Mouse (Mus musculus) megakaryocyte, adult 5-6 weeks (primary cell): ENCODE data around the gene Gm6793. TPM values are rescaled to one million over a fixed set of nuclear protein-coding genes. Genes with fewer than 3 reads are reported as not detected.
A peak's percentile ranks its signal among the peaks of the same experiment; 100 is the strongest.

Experiments
- ATAC-seq: 2 replicates; pipeline ENCODE4 v1.8.0; 2016; ENCODE audit warnings: mild to moderate bottlenecking, inconsistent platforms; ENCODE audit not compliant: poor library complexity, severe bottlenecking
- total RNA-seq, 2 experiments: library from RNA; stranded (forward) in 1 of 2; stranded (reverse) in 1 of 2; fragments of 153-499, 151-499 nt in 1 of 2; fragments of 221-1000, 200-1000 nt in 1 of 2; gene quantifications; 2 replicates each; pipeline versions ENCODE4 v1.2.3 to v1.2.4; 2015 to 2017

Gene Gm6793
- total RNA-seq (2015): 0.41 and 1.9 TPM in 2 replicates
- total RNA-seq (2017): 0.07 and 0.20 TPM in 2 replicates

DNA sequence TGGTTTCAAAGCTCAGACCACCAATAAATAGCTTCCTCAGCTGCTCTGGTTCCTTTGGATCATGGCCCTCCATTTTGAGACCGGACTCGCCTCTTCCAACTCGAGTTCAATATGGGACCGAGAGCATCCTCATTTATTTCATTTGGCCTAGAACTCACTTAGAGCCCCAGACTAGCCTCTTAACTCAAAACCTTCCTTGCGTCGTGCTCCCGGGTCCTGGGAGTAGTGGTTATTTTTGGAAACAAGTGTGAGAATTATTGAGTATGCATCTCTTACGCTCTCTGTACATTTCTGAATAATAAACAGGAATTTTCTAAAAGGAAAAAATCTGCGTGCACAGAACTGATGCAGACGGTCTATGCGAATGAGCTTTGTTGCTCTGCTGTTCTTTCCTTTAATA lies at the start of gene Gm6793:
Gene Gm6793, minus strand, starts transcription at position 101 of the 400 bp plus-strand sequence.
- ATAC-seq: no peak

DNA sequence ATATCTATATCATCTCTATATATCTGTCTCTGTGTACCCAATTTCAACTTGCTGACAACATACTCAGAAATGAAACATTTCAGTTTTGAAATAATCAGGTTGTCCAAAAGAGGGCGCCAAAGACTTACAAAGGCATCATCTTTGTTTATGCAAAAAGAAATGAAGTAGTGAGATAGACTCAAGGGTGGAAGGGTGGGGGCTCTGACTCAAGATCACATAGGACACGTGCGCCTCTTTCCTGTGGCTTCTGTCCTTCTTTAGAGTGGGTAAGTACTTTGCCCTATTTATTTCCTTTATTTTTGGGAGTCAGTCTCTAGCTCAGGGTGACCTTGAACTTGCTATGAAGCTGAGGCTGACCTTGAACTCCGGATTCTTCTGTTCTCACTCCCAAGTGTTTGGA lies 46.5 kb upstream of the Gm6793 start:
- peak; percentile 45; the same call in 1 of the 2 replicates for ATAC-seq

DNA sequence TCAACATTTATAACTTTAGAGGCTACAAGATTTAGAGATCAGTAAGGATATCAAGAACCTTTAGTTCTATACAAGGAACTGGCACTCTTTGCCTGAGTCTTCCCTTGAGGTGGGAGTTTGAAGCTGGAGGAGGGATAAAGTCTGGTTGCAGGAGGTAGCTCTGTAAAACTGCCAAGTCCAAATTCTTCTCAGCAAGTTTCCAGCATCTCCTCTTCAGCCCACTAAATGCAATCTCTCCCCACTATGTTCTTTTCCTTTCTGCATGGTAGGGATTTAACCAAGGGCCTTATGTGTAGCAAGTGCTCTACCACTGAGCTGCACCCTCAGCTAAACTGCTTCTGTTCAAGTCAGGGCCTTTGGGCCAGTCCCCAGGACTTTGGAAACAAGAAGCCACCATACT lies 39.6 kb upstream of the Gm6793 start:
- ATAC-seq: no peak

DNA sequence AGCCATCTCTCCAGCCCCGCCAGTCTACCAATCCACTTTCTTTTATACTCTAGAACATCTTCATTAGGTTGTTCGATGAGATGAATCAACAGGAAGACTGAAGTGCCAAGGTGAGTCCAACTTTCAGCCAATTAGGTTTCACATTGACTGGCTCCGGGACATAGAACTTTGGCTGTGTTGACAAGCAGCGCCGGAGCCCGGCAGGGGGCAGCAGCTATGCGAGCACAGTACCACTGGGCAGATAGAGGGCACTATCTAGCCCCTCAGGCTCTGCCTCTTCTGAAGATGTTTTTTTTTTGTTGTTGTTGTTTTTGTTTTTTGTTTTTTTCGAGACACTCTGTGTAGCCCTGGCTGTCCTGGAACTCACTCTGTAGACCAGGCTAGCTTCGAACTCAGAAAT lies 36.7 kb upstream of the Gm6793 start:
- no peak for ATAC-seq

DNA sequence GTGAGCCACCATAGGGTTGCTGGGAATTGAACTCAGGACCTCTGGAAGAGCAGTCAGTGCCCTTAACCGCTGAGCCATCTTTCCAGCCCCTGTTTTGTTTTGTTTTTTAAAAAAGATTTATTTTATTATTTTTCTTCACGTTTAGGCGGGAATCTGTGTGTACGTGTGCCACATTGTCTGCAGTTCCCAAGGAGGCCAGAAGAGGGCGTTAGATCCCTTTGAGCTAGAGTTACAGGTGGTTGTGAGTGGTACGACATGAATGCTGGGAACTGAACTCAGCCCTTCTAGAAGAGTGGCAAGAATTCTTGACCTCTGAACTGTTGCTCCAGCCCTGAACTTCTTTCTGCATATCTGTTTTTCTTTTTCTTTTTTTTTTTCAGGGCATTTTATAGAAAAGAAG lies 35.1 kb upstream of the Gm6793 start:
- no peak for ATAC-seq

DNA sequence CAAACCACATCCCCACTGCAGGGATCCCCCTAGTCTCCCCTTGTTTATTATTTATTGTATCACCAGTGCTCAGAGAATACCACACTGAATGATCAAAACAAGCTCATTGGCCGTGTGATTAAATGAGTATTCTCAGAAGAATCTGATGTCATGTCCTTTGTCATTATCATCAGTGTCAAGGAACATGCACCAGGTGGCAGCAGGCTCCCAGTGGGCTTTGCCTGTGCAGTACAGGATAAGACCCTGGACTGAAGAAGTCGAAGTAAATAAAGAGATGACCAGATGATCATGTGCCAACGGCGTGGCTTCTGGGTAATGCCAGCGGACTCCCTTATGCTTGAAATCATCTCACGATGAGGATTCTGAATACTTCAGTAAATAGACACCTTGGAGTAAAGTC lies 33.5 kb upstream of the Gm6793 start:
- ATAC-seq: no peak

DNA sequence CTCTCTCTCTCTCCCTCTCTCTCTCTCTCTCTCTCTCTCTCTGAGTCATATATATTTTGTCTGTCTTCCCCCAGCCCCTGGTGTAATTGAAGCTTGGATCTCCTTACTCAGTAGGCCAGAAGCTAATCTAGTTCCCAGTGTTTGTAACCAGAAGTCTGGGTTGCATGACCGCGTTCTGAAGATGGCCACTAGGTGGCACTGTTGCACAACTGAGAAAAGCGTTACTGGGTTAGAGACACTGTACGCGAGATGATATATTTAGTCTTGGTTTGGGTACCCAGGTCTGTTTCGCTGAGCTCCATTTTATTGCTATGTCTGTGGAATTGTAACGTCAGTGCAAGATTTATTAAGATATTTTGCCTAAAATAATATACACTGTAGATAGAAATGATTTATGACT lies 31.1 kb upstream of the Gm6793 start:
- ATAC-seq: peak; percentile 84

DNA sequence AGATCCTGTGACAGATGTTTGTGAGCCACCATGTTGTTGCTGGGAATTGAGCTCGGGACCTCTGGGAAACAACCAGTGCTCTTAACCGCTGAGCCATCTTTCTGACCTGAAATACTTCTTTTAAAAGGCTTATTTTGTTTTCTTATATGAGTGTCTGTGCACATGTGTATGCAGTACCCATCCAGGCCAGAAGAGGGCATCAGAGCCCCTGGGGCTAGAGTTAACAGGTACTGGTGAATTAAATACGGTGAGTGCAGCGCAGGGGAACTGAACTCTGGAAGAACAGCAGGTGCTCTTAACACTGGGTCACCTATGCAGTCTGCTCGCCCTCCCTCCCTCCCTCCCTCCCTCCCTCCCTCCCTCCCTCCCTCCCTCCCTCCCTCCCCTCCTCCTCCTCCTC lies 30.3 kb upstream of the Gm6793 start:
- no peak for ATAC-seq

DNA sequence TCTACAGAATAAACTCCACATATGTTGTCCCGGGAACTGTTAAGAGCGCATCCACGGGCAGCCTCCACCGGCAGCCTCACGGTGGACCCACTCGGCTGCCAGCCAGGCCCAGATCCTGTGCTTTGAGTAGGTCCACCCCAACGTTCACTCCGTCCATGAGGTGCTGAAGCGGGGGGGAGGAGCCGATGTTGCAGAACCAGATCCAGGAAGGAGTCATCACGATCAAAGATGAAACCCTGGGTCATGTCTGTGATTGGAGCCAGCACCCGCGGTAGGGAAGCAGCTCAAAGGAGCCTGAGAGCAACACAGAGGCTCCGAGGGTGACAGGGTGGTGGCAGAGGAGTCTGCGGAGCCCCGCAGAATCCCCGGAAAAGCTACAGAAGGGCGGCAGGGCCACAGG lies 22.7 kb upstream of the Gm6793 start:
- no peak for ATAC-seq

DNA sequence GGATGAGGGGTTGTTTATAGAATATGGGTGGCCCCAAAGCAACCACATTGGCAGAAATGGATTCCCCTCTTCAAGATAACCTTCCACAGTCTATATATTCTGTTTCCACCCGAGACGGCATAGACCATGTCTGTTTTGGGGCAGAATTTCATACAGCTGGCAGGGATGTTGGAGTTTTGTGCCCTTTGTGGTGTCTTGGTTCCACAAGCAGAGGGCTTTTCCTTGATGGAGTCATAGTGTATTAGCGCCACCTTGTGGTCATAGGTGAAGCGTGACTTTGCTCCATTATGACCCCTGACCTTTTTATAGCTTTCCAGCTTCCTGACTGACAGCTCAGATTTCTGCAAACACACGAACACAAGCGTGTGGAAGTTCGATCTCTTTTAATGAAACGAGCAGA lies 19.8 kb upstream of the Gm6793 start:
- ATAC-seq: peak; percentile 92

DNA sequence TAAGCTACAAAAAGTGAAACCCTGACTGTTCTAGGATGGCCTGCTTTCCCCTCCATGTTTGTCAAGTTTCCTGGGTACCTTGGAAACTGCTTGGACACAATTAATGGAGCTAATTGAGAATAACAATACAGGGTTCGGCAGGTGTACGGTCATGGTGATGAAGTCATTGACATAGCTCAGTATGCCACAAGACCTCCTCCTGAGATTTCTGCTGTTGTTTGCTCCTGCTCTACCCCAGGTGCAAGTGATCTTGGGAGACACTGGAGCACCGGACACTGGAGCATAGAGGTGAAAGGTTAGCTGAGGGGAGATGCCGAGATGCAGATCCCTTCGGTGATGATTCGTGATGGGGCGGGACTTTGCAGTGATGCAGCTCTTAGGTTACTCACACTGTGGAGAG lies 18.2 kb upstream of the Gm6793 start:
- ATAC-seq: no peak

DNA sequence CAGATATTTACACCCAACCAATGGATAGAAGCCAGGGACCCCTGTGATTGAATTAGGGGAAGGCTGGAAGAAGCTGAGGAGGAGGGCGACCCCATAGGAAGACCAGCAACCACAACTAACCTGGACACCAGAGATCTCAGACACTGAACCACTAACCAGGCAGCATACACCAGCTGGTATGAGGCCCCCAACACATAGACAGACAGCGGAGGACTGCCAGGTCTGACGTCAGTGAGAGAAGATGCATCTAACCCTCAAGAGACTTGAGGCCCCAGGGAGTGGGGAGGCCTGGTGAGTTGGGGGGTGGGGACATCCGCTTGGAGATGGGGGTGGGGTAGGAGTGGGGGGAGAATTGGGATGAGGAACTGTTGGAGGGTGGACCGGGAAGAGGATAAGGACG lies 15.8 kb upstream of the Gm6793 start:
- ATAC-seq: no peak

DNA sequence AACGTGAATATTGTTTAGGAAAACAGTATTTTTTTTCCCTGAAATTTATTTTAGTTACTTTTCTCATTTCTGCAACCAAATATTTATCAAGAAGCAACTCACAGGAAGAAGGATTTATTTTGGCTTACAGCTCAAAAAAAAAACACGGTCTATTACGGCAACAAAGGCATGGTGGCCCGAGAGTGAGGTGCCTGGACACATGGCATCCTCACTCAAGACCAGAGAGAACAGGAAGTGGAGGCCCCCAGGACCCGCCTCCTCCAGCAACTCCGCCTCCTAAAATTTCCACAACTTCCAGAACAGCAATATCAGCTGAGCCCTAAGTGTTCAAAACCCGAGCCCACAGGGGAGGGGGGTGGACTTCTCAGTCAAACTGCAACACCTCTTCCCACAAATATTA lies 14.6 kb upstream of the Gm6793 start:
- ATAC-seq: no peak

DNA sequence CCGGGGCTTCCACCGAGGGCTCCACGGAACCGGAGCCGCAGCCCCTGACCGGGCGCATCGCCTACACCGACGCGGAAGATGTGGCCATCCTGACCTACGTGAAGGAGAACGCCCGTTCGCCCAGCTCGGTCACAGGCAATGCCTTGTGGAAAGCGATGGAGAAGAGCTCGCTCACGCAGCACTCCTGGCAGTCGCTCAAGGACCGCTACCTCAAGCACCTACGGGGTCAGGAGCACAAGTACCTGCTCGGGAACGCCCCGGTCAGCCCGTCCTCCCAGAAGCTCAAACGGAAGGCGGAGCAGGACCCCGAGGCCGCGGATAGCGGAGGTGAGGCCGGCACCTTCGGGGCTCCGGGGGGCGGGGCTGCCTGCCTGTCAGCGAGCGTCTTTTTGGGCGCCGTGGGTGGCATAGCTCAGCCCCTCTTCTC lies 3.0 kb downstream of the Gm6793 start:
- peak; percentile 45 for ATAC-seq

DNA sequence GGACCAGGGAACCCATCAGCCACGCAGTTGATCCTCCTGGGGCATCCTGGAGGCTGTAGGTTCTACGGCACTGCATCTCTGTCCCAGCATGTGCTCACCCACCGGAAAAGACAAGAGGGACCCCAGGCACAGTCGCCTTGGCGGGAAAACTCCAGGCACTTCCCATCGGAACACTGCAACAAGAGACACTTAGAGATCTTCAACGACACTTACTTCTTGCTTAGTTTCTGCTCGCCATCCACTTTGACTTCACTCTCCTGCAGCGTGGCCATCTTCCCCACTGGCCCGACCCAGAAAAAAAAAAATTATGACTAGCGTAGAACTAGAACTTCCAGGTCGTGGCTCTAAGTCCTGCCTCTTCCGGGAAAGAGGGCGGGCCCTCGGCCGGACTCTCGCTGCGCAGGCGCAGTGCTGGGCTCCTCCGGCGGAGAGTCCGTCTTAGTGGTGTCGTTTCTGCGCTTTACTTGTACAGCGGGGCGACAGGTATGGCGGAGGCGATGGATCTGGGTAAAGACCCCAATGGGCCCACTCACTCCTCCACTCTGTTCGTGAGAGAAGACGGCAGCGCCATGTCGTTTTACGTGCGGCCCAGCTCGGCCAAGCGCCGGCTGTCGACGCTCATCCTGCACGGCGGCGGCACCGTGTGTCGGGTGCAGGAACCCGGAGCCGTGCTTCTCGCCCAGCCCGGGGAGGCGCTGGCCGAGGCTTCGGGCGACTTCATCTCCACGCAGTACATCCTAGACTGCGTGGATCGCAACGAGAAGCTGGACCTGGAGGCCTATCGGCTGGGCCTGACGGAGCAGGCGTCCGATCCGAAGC lies 3.6 kb downstream of the Gm6793 start, which contains the start of the genes Kars and Terf2ip:
Gene Kars, minus strand, starts transcription at position 327 of the 819 bp plus-strand sequence.
Gene Terf2ip, plus strand, starts transcription at position 402 of the 819 bp plus-strand sequence.
- peak; percentile 89 for ATAC-seq

DNA sequence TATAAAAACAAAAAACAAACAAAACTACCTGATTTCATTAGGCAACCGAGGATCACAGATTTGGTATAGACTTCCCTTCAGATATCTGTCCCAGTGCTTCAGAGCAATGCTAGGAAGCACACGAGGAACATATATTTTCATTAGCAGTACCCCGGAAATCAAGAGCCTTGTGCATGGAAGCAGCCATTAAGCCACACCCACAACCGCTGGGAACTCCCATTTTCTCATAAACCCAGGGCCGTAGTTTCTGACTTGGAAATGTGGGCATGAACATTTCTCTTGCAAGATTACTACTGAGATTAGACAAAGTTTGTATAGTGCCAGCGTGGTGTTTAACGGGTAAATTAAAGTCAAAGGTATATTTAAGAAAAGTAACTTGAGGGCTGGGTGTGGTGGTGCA lies 5.3 kb downstream of the Gm6793 start:
- ATAC-seq: no peak

DNA sequence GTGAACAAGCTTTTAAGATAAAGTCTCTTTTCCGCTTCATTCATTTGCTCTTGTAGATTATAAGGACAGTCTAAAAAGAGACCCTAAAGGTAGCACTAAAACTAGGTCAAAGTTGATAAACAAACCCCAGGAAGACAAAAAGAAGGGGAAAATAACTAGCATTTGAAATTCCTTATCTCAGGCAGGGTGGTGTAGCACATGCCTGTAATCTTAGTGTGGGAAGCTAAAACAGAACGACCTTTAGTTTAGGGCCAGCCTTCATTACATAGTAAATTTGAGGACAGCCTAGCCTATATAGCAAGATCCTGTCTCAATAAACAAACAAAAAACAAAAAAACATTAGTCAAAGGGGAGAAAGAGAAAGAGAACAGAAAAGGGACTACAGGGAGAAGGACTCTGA lies 7.2 kb downstream of the Gm6793 start:
- no peak for ATAC-seq

DNA sequence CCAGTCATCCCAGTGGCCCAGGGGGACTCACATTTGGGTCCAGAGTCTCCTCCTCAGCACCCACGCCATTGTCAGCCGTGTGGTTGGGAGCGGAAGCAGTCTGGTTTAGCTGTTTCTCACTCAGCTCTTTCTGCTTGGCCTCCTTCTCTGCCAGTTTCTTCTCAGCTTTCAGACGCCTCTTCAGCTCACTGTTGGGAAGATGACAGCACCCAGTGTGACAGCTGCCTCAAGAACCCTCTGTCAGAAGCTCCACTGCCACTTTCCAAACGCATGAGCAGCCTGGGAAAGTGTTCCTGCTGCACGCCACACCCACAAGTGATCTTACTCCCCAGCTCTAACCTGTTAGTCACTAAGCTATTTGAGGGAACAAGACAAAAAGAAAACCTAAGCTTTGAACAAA lies 9.2 kb downstream of the Gm6793 start:
- ATAC-seq: no peak

DNA sequence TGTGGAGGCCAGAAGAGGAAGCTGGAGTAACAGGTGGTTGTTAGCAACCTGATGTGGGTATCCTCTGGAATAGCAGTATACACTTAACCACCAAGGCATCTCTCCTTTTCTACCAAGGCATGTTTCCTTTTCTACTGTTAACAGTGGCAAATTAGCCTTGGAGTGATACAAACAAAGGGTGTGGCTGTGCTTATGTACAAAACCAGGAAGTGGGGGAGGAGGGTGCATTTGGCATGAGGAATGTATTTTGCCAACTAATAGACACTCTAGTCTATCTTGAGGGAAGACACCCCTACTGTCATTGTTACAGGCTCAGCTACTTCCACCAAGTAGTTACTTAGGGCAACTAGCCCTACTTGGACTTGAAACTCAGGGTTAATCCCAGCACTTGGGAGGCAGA lies 10.1 kb downstream of the Gm6793 start:
- ATAC-seq: no peak

DNA sequence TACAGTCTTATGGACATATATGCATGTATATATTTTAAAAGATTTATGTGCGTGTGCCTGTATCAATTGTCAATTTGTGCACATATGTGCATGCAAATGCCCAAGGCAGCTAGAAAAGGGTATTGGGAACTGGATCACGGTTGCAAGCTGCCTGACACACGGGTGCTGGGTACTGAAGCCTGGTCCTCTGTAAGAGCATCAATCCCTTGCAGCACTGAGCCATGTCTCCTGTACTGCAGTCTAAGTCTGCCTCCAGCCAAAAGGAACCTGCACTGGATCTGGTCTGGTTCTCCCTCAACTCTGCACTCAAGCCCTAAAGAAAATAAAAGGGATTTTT lies 22.2 kb downstream of the Gm6793 start:
- no peak for ATAC-seq

DNA sequence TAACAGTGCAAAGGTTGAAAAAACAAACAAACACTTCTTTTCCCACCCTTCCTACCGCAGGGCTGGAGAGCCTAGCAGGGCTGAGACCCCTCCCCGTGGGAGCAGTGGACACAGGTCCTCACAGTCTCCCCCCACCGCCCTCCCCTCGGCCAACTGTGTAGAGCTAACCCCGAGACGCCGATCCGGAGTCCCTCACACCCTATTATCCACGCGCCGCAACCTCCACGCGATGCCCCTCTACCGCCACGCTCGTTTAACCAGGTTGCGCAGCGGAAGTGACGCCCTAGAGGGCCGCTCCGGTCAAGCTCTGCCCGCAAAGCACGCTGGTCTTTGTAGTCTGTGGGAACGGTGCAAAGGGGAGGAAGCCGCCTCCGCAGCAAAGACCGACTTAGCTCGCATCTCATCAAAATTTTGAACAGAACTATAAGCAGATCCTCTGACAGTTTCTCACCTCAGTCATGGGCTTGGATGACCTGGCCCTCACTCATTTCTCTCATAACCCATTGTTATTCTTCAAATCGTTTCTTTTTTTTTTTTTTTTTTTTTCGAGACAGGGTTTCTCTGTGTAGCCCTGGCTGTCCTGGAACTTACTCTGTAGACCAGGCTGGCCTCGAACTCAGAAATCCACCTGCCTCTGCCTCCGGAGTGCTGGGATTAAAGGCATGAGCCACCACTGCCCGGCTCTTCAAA lies 22.7 kb downstream of the Gm6793 start, which contains the start of gene Adat1:
Gene Adat1, minus strand, starts transcription at position 290 of the 690 bp plus-strand sequence.
- peak; percentile 99 for ATAC-seq

DNA sequence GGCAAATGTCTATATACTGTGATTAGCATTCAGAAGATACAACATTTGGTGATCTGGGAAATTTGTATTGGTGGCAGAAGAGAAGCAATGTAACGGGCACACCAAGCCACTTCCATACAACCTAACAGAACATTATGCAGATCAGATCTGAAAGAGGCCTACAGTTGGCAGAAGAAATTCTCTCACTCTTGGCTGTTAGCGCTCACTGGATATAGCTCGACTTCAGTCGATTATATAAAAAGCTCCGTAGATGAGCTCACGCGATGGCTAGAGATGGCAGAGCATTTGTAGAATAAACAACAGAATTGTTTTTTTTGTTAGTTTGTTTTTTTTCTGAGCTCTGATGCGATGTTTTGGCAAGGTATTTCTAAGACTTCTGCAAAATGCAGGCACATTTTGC lies 23.6 kb downstream of the Gm6793 start:
- ATAC-seq: no peak
